19 mouse cellular contexts compared by ENCODE assay signal in the genomic region with DNA sequence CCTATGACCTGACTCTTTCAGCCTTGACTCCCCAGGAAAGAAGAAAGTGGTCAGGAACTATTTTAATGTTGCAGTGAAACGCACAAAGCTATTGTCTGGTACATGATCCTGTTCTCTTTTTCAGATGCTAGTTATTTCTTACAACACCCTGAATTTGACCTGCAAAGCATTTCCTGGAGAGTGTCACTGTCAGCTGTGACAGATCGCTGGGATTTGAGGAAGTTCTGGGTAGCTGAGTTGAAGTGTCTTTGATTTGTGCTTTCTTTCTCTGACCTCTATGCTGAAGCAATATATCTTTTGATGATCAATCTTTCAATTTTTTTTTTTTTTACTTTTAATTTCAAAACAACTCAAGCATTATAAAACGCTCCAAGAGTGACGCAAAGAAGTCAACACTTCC. TPM values are rescaled to one million over a fixed set of nuclear protein-coding genes. Genes with fewer than 3 reads are reported as not detected.
DNase-seq lines count a peak whose midpoint lies in the region; ATAC-seq lines count a peak whose summit lies in the region.
"Had no signal": no experiment of that assay in that cellular context is flagged by ENCODE, and none has a peak within 500 bp of the region (broad histone marks: within the 10 kb centered on the region; RNA-seq: fewer than 3 reads in every experiment).

No protein-coding gene starts in this region.

- no peak overlapping the region for H3K4me2 ChIP-seq in kidney, embryonic 16.5 days (replicated peaks; ENCODE audit: low read depth, low read length)
- H3K4me2 ChIP-seq: hindbrain, embryonic 12.5 days; limb, embryonic 15.5 days; midbrain, embryonic 13.5 days had no signal

- 0 out of 2 replicates have a peak, but pooled peaks cover 9% of the 10 kb centered on the region for H3K4me1 ChIP-seq in kidney, embryonic 16.5 days (ENCODE audit: insufficient read depth, low read length)

- WGBS in kidney, embryonic 16.5 days, result 36% methylated on average over 4 of the region's 4 CpGs
- 10% methylated on average over 4 of the region's 4 CpGs for WGBS in macrophage (ENCODE audit: missing documents)

- H3K9ac ChIP-seq in kidney, embryonic 16.5 days (replicated peaks; ENCODE audit: low read length), result no peak overlapping the region
- H3K9ac ChIP-seq: hindbrain, embryonic 12.5 days; limb, embryonic 15.5 days; liver, postnatal 0 days; midbrain, embryonic 13.5 days had no signal

- H3K79me2 ChIP-seq in macrophage (ENCODE audit: inconsistent target), result no peaks in the 10 kb centered on the region

- no peaks in the 10 kb centered on the region for H3K36me3 ChIP-seq in kidney, embryonic 16.5 days (ENCODE audit: insufficient read depth, low read length)
- H3K36me3 ChIP-seq in macrophage (ENCODE audit: inconsistent target), result no peaks in the 10 kb centered on the region
- H3K36me3 ChIP-seq: embryonic facial prominence, embryonic 10.5 days; hindbrain, embryonic 12.5 days; limb, embryonic 15.5 days; midbrain, embryonic 13.5 days had no signal

- DNase-seq in embryo, embryonic 10 days (ENCODE audit: low spot score), result peak; percentile 58
- no peak for DNase-seq in embryo, embryonic 11 days
- DNase-seq in kidney, adult 9 months, result peak; percentile 41
- DNase-seq in 416B (ENCODE audit: low read depth), result peak; percentile 47
- DNase-seq in adrenal gland, adult 2 months, result no peak
- DNase-seq in cerebellum, adult 11-12 months, result no peak
- DNase-seq: adrenal gland, adult 8-10 months; cerebellum, adult 8-10 months; layer of hippocampus, adult 9-11 months; liver, postnatal 0 days; thymus, postnatal 4 days had no signal

- H3K27ac ChIP-seq in kidney, embryonic 16.5 days (ENCODE audit: low read length), result no peak overlapping the region
- peak overlapping the region; percentile 29 for H3K27ac ChIP-seq in macrophage
- H3K27ac ChIP-seq: embryonic facial prominence, embryonic 10.5 days; hindbrain, embryonic 12.5 days; limb, embryonic 15.5 days; midbrain, embryonic 13.5 days had no signal

- no peaks in the 10 kb centered on the region for H3K9me3 ChIP-seq in kidney, embryonic 16.5 days (ENCODE audit: low read length)
- H3K9me3 ChIP-seq: embryonic facial prominence, embryonic 10.5 days; hindbrain, embryonic 12.5 days; limb, embryonic 15.5 days; midbrain, embryonic 13.5 days had no signal

- ATAC-seq in kidney, embryonic 16.5 days (ENCODE audit: low FRiP score, low TSS enrichment), result no peak
- ATAC-seq: forebrain, embryonic 16.5 days; liver, postnatal 0 days; midbrain, embryonic 13.5 days had no signal

- H3K4me3 ChIP-seq in kidney, embryonic 16.5 days (ENCODE audit: low read length), result no peak overlapping the region
- H3K4me3 ChIP-seq in macrophage (ENCODE audit: inconsistent target), result no peak overlapping the region
- H3K4me3 ChIP-seq: embryonic facial prominence, embryonic 10.5 days; erythroblast, embryonic 14.5 days; hindbrain, embryonic 12.5 days; limb, embryonic 15.5 days; midbrain, embryonic 13.5 days had no signal

- no peaks in the 10 kb centered on the region for H3K27me3 ChIP-seq in kidney, embryonic 16.5 days (ENCODE audit: insufficient read depth, low read length)
- H3K27me3 ChIP-seq: limb, embryonic 15.5 days had no signal

RNA-seq across cellular contexts. Expression of a gene that starts 39.0 kb away (rescaled TPM):
- polyA plus RNA-seq in kidney, embryonic 16.5 days (2015; fragmentation: Nextera tagmentation; extraction: Ambion mirVana), result 87.9 and 95.9 TPM in 2 replicates
- total RNA-seq in macrophage (2018; cell fraction: chromatin; rRNA removed), result 10 to 100 TPM in 5 of 26 experiments, 1 to 10 TPM in 18, under 1 TPM in 3; 0.54 to 35.4 (median 3.9) TPM
- 10 to 100 TPM in 15 of 26 experiments, 1 to 10 TPM in 11; 1.7 to 21.0 (median 10.7) TPM for total RNA-seq in macrophage (2018; cell fraction: cytosol; rRNA removed)
- 100 to 1,000 TPM in 1 of 26 experiments, 10 to 100 TPM in 6, 1 to 10 TPM in 19; 1.8 to 134 (median 8.0) TPM for total RNA-seq in macrophage (2018; cell fraction: nucleus; rRNA removed)
- polyA plus RNA-seq in macrophage (2018), result 5.0 to 150 TPM (median 6.0 TPM) in 3 replicates
- 100 to 1,000 TPM in 1 of 2 experiments, 10 to 100 TPM in 1; 70.4 to 146 TPM for total RNA-seq in adrenal gland, adult 2 months (2021)
- 105 TPM in 2 replicates for polyA plus RNA-seq in adrenal gland, adult 2 months (2012; rRNA removed)

Comparison
In these comparisons a context has a peak if more than half of its experiments do, and no peak if none do; other contexts are left out.
1. DNase-seq: peak in embryo, embryonic 10 days (single experiment), kidney, adult 9 months (single experiment) and 416B (single experiment); none in embryo, embryonic 11 days (single experiment), adrenal gland, adult 2 months (single experiment) and cerebellum, adult 11-12 months (single experiment).